Mouse (Mus musculus) small intestine, adult 2 months (tissue): ENCODE data around the gene Tbxas1. TPM values are rescaled to one million over a fixed set of nuclear protein-coding genes. Genes with fewer than 3 reads are reported as not detected.

Source experiments
- H3K27ac ChIP-seq: fragments of 200-500 bp; 2 replicates; pipeline ENCODE4 v1.5.1; 2012; ENCODE audit warnings: low read depth, low read length, control low read depth, inconsistent platforms; ENCODE audit not compliant: insufficient read depth
- H3K27me3 ChIP-seq: fragments of 200-500 bp; 2 replicates; pipeline ENCODE4 v1.6.1; 2012; ENCODE audit warnings: mild to moderate bottlenecking, moderate library complexity, low read length, inconsistent platforms; ENCODE audit not compliant: control insufficient read depth, insufficient read depth
- H3K36me3 ChIP-seq: fragments of 200-500 bp; 2 replicates; pipeline ENCODE4 v1.6.1; 2012; ENCODE audit warnings: mild to moderate bottlenecking, low read length, control low read depth, inconsistent platforms; ENCODE audit not compliant: control insufficient read depth, insufficient read depth
- H3K4me1 ChIP-seq: fragments of 200-500 bp; 2 replicates; pipeline ENCODE4 v1.6.1; 2012; ENCODE audit warnings: low read length, inconsistent platforms, mixed read lengths; ENCODE audit not compliant: control insufficient read depth, insufficient read depth, insufficient read length
- H3K4me3 ChIP-seq: fragments of 200-500 bp; 2 replicates; pipeline ENCODE4 v1.5.1; 2012; ENCODE audit warnings: low read depth, mild to moderate bottlenecking, control low read depth, inconsistent platforms, low read length, moderate library complexity
- CTCF ChIP-seq: fragments of 200-500 bp; IDR thresholded peaks from 2 replicates; pipeline ENCODE4 v1.5.1; 2012; ENCODE audit warnings: low read depth, mild to moderate bottlenecking, control low read depth, inconsistent platforms, low read length, moderate library complexity, mixed read lengths; ENCODE audit not compliant: insufficient replicate concordance, insufficient read length; ENCODE audit errors: extremely low read depth
- POLR2A ChIP-seq: fragments of 200-500 bp; IDR thresholded peaks from 2 replicates; pipeline ENCODE4 v1.6.1; 2012; ENCODE audit warnings: low read depth, mild to moderate bottlenecking, control low read depth, inconsistent platforms, low read length, moderate library complexity
- WGBS: fragments of 180-500 bp; shearing (Covaris S2); methylation state at CpG from one replicate; pipeline ENCODE4 v1.1.7; 2018; 5-methylcytosine and 5-hydroxymethylcytosine counted together
- polyA plus RNA-seq: library from polyadenylated mRNA; depleted of rRNA; stranded (reverse); fragments of >200 nt; gene quantifications from 2 replicates; pipeline ENCODE4 v1.2.3, GENCODE M21; 2012

The Tbxas1 gene
- polyA plus RNA-seq, 1 experiment: 1.8 TPM

DNA sequence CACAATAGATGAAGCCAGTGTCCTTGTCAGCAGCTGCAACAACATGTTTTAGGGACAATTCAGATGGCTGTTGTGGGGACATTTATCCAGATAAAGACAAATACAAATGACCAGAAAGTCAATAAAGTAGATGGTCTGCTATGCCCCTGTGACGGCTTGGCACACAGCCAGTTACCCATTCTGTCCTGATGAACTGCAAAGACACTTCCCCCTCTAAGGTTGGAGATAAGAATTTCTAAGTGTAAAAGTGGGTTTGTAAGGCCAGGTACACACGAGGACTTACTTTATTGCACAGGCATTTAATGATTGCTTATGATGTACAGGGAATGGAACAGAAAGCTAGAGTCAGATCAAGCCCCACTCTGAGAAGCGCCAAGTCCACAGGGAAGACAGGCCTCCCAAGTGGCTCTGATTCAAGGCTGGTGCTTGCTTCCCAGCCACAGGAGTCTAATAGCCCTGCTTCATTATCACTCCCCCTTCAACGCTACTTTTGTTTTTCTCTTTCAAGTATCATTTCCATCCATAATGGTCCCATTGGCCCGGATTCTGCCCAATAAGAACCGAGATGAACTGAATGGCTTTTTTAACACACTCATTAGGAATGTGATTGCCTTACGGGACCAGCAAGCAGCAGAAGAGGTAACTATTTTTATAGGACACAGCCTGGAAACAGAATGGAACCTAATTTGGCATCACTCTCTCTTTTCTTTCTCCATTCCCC lies 147.4 kb downstream of the Tbxas1 start:
- Histone ChIP-seq H3K27ac (no peak overlapping the region), H3K4me1 (no peaks in the 10 kb centered on the region), H3K27me3 (no peaks in the 10 kb centered on the region), H3K4me3 (no peak overlapping the region), H3K36me3 (no peaks in the 10 kb centered on the region)
- no peak for TF ChIP-seq CTCF
- no peak for TF ChIP-seq POLR2A
- 81% methylated on average over 7 of the region's 7 CpGs for WGBS

- TF ChIP-seq POLR2A: no peak
- TF ChIP-seq CTCF: no peak
- WGBS: 67% methylated on average over 4 of the region's 4 CpGs
- Histone ChIP-seq H3K4me1 (no peaks in the 10 kb centered on the region), H3K36me3 (no peaks in the 10 kb centered on the region), H3K27me3 (no peaks in the 10 kb centered on the region), H3K4me3 (no peak overlapping the region), H3K27ac (no peak overlapping the region)
Measured at GRCm38 (mm10) chr6:39024631-39025030, 149.4 kb downstream of the Tbxas1 start.

- Histone ChIP-seq H3K4me3 (no peak overlapping the region), H3K4me1 (no peaks in the 10 kb centered on the region), H3K27me3 (no peaks in the 10 kb centered on the region), H3K36me3 (no peaks in the 10 kb centered on the region), H3K27ac (no peak overlapping the region)
- WGBS: 88% methylated on average over 7 of the region's 7 CpGs
- TF ChIP-seq CTCF (no peak), POLR2A (no peak)
Measured at GRCm38 (mm10) chr6:39025038-39025437, 149.8 kb downstream of the Tbxas1 start.

DNA sequence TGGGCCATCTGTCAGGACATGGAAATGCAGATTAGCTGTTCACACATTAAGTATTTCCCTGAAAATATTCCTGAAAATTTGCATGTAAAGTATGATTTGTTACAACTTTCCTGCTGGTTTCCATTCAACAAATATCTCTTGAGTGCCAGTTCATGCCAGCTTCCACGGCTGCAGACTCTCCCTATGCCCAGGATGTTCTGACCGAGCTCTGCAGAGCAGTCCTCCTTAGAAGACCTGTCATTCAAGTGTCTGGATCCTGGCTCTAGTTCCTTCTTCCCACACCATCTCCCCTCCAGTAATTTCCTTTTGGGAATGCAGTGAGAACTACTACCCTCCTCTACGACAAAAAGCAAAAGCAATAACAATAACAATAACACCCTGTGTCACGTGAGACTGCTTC lies 155.5 kb downstream of the Tbxas1 start:
- Histone ChIP-seq H3K4me1 (no peaks in the 10 kb centered on the region), H3K4me3 (no peak overlapping the region), H3K36me3 (no peaks in the 10 kb centered on the region), H3K27me3 (no peaks in the 10 kb centered on the region), H3K27ac (no peak overlapping the region)
- TF ChIP-seq POLR2A: no peak
- TF ChIP-seq CTCF: no peak
- WGBS: 85% methylated on average over 4 of the region's 4 CpGs

DNA sequence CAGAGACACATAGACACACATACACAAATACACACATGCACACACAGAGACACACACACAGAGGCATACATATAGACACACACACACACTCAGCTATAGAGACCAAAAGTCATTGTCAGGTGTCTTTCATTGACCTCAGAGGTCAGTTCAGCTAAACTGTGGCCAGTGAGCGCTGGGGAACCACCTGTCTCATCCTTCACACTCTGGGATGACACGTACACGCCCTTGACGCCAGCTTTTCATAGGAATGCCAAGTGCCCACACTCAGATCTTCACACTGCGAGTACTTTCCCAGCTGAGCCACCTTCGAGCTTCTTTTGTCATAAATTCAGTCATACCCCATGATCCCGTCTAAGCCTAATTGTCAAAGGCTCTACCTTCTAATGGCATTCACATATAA lies 158.5 kb downstream of the Tbxas1 start:
- H3K4me1 ChIP-seq: no peaks in the 10 kb centered on the region
- no peaks in the 10 kb centered on the region for H3K27me3 ChIP-seq
- H3K36me3 ChIP-seq: no peaks in the 10 kb centered on the region
- H3K4me3 ChIP-seq: no peak overlapping the region
- no peak overlapping the region for H3K27ac ChIP-seq
- WGBS: 89% methylated on average over 7 of the region's 7 CpGs
- TF ChIP-seq POLR2A (no peak), CTCF (no peak)

DNA sequence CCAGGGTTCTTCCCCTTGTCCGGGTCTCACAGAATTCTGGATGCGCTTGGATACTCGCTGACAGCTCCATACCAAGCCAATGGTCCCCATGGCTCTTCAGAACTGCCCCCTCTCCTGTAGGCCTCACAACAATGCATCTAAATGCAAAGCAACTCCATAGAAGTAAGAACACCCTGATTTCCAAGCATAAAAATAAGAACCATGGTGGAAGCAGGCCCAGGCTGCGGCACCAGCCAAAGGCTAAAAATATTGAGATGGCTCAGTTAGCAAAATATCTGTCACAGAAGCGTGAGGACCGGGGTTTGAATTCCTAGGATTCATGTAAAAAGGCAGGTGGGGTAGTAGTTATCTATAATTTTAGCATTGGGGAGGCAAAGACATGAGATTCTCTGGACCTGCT lies 159.8 kb downstream of the Tbxas1 start:
- H3K27me3 ChIP-seq: no peaks in the 10 kb centered on the region
- 94% methylated on average over 6 of the region's 6 CpGs for WGBS
- no peak for TF ChIP-seq CTCF
- TF ChIP-seq POLR2A: no peak
- H3K4me1 ChIP-seq: no peaks in the 10 kb centered on the region
- no peaks in the 10 kb centered on the region for H3K36me3 ChIP-seq
- no peak overlapping the region for H3K4me3 ChIP-seq
- no peak overlapping the region for H3K27ac ChIP-seq

DNA sequence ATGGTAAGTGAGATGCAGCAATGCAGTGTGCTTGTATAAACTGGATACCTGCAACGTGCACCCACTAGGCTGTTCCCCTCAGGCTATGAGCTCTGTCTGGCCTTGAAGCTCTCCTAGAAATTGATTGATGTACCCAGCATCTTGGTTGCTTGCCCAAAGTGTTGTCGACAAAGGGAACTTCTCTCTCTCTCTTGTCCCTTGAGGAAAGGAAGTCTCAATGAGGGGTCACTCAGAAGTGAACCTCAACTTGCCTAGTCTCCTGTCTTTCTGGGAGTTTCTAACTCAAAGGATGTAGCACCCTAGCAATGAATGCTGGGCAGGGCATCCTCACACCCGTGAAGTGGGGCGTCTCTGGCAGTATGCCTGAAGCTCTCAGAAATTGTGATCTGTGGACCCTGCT lies 161.0 kb downstream of the Tbxas1 start:
- no peaks in the 10 kb centered on the region for H3K4me1 ChIP-seq
- no peak overlapping the region for H3K4me3 ChIP-seq
- TF ChIP-seq CTCF (no peak), POLR2A (no peak)
- 81% methylated on average over 4 of the region's 4 CpGs for WGBS
- no peaks in the 10 kb centered on the region for H3K36me3 ChIP-seq
- H3K27me3 ChIP-seq: no peaks in the 10 kb centered on the region
- no peak overlapping the region for H3K27ac ChIP-seq
